Mouse (Mus musculus): ENCODE results near the gene Kif20b. TPM values are rescaled to one million over a fixed set of nuclear protein-coding genes. Genes with fewer than 3 reads are reported as not detected.

The Kif20b gene
- polyA plus RNA-seq, 1 experiment from 2014 or later = 16.9 TPM

- 80% methylated on average over 4 of the region's 4 CpGs for WGBS
- no peaks in the 10 kb centered on the region for H3K36me3 ChIP-seq (ENCODE audit: control insufficient read depth, insufficient read depth)
- ATAC-seq = no peak
- no peak overlapping the region for H3K4me2 ChIP-seq (replicated peaks; ENCODE audit: low read depth)
- H3K4me1 ChIP-seq (replicated peaks; ENCODE audit: control insufficient read depth, insufficient read depth, low read length) = no peaks in the 10 kb centered on the region
- H3K27me3 ChIP-seq (replicated peaks; ENCODE audit: control insufficient read depth, insufficient read depth, low read length) = no peaks in the 10 kb centered on the region
- H3K9ac ChIP-seq (ENCODE audit: low read depth, low read length) = no peak overlapping the region
- no peak overlapping the region for H3K4me3 ChIP-seq (ENCODE audit: low read depth, low read length)
- no peak overlapping the region for H3K27ac ChIP-seq (ENCODE audit: low read depth, low read length)
- no peaks in the 10 kb centered on the region for H3K9me3 ChIP-seq (ENCODE audit: control insufficient read depth)
- no peak for TF ChIP-seq CTCF (IDR thresholded peaks at IDR 0.05; ENCODE audit: low read depth)
Observed at GRCm38 (mm10) chr19:34895082-34895481, 27.1 kb upstream of the Kif20b start.

- no peak overlapping the region for H3K27ac ChIP-seq (ENCODE audit: low read depth, low read length)
- ATAC-seq = no peak
Observed at GRCm38 (mm10) chr19:34897082-34897965, 24.8 kb upstream of the Kif20b start.

GRCm38 (mm10) chr19:34898941-34899340 is 23.2 kb upstream of the Kif20b start:
- TF ChIP-seq CTCF (IDR thresholded peaks at IDR 0.05; ENCODE audit: low read depth) = no peak
- H3K27ac ChIP-seq (ENCODE audit: low read depth, low read length) = no peak overlapping the region
- no peaks in the 10 kb centered on the region for H3K27me3 ChIP-seq (replicated peaks; ENCODE audit: control insufficient read depth, insufficient read depth, low read length)
- no peak for ATAC-seq
- no peak overlapping the region for H3K4me3 ChIP-seq (ENCODE audit: low read depth, low read length)
- H3K9ac ChIP-seq (ENCODE audit: low read depth, low read length) = no peak overlapping the region
- H3K4me2 ChIP-seq (replicated peaks; ENCODE audit: low read depth) = no peak overlapping the region
- H3K4me1 ChIP-seq (replicated peaks; ENCODE audit: control insufficient read depth, insufficient read depth, low read length) = no peaks in the 10 kb centered on the region
- H3K36me3 ChIP-seq (ENCODE audit: control insufficient read depth, insufficient read depth) = no peaks in the 10 kb centered on the region
- H3K9me3 ChIP-seq (ENCODE audit: control insufficient read depth) = no peaks in the 10 kb centered on the region; the same call in 1 of the 2 replicates
- whole genome bisulfite sequencing = 85% methylated on average over 4 of the region's 4 CpGs

More at GRCm38 (mm10) chr19:34897082-34897965, 24.8 kb upstream of the Kif20b start:
- Histone ChIP-seq H3K4me2 (replicated peaks; ENCODE audit: low read depth) (no peak overlapping the region), H3K4me3 (ENCODE audit: low read depth, low read length) (no peak overlapping the region), H3K36me3 (ENCODE audit: control insufficient read depth, insufficient read depth) (no peaks in the 10 kb centered on the region), H3K9ac (ENCODE audit: low read depth, low read length) (no peak overlapping the region), H3K27me3 (replicated peaks; ENCODE audit: control insufficient read depth, insufficient read depth, low read length) (no peaks in the 10 kb centered on the region), H3K9me3 (ENCODE audit: control insufficient read depth) (no peaks in the 10 kb centered on the region; the same call in 1 of the 2 replicates), H3K4me1 (replicated peaks; ENCODE audit: control insufficient read depth, insufficient read depth, low read length) (no peaks in the 10 kb centered on the region)
- 83% methylated on average over 15 of the region's 15 CpGs for WGBS
- TF ChIP-seq CTCF (IDR thresholded peaks at IDR 0.05; ENCODE audit: low read depth) = no peak

- Histone ChIP-seq H3K4me1 (replicated peaks; ENCODE audit: control insufficient read depth, insufficient read depth, low read length) (no peaks in the 10 kb centered on the region), H3K36me3 (ENCODE audit: control insufficient read depth, insufficient read depth) (no peaks in the 10 kb centered on the region), H3K4me3 (ENCODE audit: low read depth, low read length) (no peak overlapping the region), H3K9me3 (ENCODE audit: control insufficient read depth) (no peaks in the 10 kb centered on the region; the same call in 1 of the 2 replicates), H3K27me3 (replicated peaks; ENCODE audit: control insufficient read depth, insufficient read depth, low read length) (no peaks in the 10 kb centered on the region), H3K4me2 (replicated peaks; ENCODE audit: low read depth) (no peak overlapping the region), H3K9ac (ENCODE audit: low read depth, low read length) (no peak overlapping the region), H3K27ac (ENCODE audit: low read depth, low read length) (no peak overlapping the region)
- WGBS = 83% methylated on average over 7 of the region's 7 CpGs
- ATAC-seq = no peak
- TF ChIP-seq CTCF (IDR thresholded peaks at IDR 0.05; ENCODE audit: low read depth) = no peak
Observed at GRCm38 (mm10) chr19:34901266-34901665, 20.9 kb upstream of the Kif20b start.

- WGBS = 86% methylated on average over 2 of the region's 2 CpGs
- ATAC-seq = no peak
- Histone ChIP-seq H3K9me3 (ENCODE audit: control insufficient read depth) (no peaks in the 10 kb centered on the region; the same call in 1 of the 2 replicates), H3K4me1 (replicated peaks; ENCODE audit: control insufficient read depth, insufficient read depth, low read length) (no peaks in the 10 kb centered on the region), H3K36me3 (ENCODE audit: control insufficient read depth, insufficient read depth) (no peaks in the 10 kb centered on the region), H3K9ac (ENCODE audit: low read depth, low read length) (no peak overlapping the region), H3K27ac (ENCODE audit: low read depth, low read length) (no peak overlapping the region), H3K27me3 (replicated peaks; ENCODE audit: control insufficient read depth, insufficient read depth, low read length) (no peaks in the 10 kb centered on the region), H3K4me3 (ENCODE audit: low read depth, low read length) (no peak overlapping the region), H3K4me2 (replicated peaks; ENCODE audit: low read depth) (no peak overlapping the region)
- TF ChIP-seq CTCF (IDR thresholded peaks at IDR 0.05; ENCODE audit: low read depth) = no peak
Observed at GRCm38 (mm10) chr19:34901735-34902134, 20.4 kb upstream of the Kif20b start.

- Histone ChIP-seq H3K4me1 (replicated peaks; ENCODE audit: control insufficient read depth, insufficient read depth, low read length) (no peaks in the 10 kb centered on the region), H3K4me3 (ENCODE audit: low read depth, low read length) (no peak overlapping the region), H3K9me3 (ENCODE audit: control insufficient read depth) (no peaks in the 10 kb centered on the region; the same call in 1 of the 2 replicates), H3K27me3 (replicated peaks; ENCODE audit: control insufficient read depth, insufficient read depth, low read length) (no peaks in the 10 kb centered on the region), H3K36me3 (ENCODE audit: control insufficient read depth, insufficient read depth) (no peaks in the 10 kb centered on the region), H3K9ac (ENCODE audit: low read depth, low read length) (no peak overlapping the region), H3K4me2 (replicated peaks; ENCODE audit: low read depth) (no peak overlapping the region), H3K27ac (ENCODE audit: low read depth, low read length) (no peak overlapping the region)
- ATAC-seq = no peak
- 86% methylated on average over 5 of the region's 5 CpGs for WGBS
- no peak for TF ChIP-seq CTCF (IDR thresholded peaks at IDR 0.05; ENCODE audit: low read depth)
Observed at GRCm38 (mm10) chr19:34904032-34904431, 18.1 kb upstream of the Kif20b start.

Measured in intestine, postnatal 0 days (tissue).